Mouse (Mus musculus): Measurements from ENCODE around the gene C2cd3.

Gene C2cd3

DNA sequence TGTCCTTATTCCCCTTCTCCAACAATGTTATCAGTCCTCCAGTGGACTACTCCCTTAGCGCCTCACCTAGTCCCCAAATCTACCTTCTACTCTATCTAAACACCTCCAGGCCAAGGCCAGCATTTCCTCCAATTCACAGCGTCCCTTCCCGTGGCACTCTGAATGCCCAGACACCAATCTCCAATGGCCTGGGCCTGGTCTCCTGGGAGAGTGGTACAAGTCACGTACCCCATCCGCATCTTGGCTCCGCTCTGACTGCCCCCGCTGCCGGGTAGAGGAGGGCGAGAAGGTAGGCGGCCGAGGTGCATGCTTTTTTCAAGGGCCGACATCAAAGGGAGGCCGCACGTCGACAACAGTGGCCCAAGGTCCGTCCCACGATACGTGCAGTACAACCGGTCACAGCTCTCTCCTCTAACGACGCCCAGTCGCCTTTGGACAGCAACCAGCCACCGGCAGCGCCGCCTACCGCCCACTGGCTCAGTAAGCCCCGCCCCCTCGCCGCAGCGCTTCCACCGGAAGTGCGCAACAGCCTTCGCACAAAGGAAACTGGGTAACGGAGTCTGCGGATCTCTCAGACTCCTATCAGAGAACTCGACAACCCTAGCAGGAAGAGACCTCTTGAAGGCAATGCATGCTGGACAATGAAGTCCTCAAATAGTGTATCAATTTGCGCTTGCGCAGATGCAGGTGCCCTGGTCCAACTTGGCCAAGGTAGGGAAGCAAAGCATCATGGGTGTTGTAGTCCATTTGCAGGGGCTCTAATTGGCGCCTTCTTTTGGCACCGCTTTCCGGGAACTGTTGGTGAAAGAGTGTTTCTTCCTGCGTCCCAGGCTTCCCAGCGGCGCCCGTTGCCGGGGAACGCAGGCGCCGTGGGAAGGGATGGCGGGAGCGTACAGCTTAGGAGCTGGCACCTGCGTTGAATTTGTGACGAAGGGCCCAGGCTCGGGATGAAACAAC is at the start of gene C2cd3, which contains the start of gene Ppme1:
C2cd3 (plus strand) TSS at position 739 of the 957 bp plus-strand sequence.
Ppme1 (minus strand) TSS at position 813 of the 957 bp plus-strand sequence.
- DNase-seq, result peak; percentile 99 to 100

DNA sequence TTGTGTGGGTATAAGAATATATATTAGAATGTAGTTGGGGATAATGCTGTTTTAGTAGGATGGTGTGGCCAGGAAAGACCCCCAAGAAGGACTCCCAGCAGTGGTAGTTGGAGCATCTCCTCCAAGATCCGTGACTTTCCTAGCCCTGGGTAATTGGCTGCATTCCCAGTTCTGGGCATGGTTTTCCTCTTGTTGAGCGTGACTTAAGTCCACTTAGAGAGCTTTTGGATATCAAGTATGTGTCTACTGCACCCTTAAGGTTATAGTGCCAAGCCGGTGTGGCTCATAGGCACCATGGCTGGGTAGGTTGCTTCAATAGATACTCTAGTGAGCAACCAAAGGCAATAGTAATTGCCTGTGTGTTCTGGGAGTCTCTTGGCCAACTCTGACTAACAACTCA is 48.3 kb upstream of the C2cd3 start:
- DNase-seq, result peak in 1 of 2 experiments; percentile 12

DNA sequence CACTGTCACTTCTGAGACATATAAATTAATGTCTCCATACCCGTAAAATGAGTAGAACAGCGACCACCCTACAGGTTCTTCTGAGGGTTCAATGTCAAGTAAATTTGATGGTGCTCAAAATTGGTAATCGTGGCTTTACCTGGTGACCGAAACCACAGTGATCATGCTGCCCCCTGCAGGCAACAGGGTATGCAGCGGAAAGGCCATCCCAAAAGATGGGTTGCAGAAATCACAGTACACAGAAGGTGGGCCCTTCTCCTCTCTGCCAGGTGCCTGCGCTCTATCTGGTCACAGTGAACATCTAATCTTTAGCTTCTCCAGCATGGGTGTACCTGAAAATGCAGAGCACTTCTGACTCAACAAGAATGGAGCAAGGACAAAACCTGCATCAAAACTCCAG is 46.6 kb upstream of the C2cd3 start:
- peak; percentile 24 to 66 for DNase-seq

DNA sequence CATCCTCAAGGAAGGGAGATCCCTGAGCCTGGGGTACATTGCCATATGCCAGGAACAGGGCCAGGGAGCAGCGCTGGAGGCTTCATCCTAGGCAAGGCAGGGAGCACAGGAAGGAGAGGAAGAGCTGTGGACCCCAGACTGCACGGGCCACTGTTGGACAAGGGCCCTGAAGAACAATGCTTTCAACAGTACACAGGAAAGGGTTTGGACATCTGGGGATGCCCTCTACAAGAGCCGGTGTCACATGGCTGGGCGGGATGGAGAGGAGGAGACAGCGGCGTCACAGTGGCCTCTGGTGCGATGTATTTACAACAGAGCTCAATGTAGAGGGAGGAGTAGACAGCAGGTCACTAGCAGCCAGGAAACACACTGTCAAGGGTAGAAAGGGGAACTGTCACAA is 44.5 kb upstream of the C2cd3 start:
- peak in 1 of 2 experiments; percentile 15 for DNase-seq

DNA sequence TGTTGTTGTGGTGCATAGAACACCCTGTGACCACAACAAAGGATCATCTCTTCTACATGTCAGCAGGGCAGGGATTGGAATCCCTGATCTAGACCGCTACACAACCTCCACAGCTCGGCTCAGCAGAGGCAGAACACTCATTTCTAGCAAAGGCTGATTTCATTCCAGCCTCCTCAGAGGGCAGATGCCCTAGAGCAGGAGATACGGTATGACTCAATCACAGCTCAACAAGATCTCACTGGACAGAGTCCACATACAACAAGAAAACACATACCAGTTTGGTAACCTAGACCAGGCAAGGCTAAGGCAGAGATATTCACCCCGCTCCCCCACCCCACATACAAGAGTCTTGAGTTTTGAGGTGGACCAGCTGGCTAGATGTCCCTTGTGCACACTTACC is 43.4 kb upstream of the C2cd3 start:
- DNase-seq, result no peak

DNA sequence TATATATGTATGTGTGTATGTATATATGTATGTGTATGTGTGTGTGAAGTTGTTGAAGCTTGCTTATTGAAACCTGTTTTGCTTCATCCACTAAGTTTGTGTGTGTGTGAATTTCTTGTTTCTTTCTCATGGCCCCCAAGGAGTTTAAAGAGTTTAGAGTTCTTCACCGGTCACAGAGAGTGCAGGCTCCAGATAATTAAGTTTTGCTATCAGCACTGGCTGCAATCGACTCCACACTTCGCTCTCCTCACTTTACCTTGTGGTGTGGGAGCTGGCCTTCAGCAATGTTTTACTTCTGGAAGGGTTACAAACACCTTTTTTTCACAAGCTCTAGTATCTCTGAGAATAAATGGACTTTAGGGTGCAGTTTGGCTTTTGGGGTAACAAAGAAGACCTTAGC is 40.8 kb upstream of the C2cd3 start:
- no peak for DNase-seq

DNA sequence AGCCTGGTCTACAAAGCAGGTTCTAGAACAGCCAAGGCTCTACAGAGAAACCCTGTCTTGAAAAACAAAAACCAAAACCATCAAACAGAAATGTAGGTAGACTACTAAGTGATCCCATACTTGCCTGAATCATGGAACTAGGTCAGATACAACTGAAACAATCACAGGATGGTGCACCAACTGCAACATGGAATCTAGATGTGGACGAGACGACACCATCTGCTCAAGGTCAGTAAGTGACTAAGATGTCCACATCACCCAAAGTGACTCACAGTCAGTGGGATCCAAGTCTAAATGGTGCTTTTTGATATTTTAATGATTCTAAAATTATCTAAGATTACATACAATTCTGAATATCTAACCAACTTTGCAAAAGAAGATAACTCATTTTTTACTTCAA is 36.1 kb upstream of the C2cd3 start:
- no peak for DNase-seq

DNA sequence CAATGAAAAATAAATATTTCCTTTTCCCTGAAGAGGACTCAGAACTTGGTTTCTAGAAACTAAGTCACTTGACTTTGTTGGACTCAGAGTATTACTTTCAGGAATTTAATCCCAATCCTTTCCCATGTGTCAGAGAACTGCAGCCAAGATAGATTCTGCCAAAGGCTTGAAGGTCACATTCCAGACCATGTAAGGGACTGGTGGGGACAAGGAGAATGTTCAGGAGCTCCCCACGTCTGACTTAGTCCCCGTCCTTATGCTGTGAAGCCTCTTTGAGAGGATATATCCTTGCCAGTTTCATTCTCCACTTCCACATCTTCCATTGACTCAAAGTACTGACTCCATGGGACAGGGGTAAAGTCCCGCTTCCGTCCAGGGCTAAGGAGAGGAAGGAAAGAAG is 17.0 kb upstream of the C2cd3 start:
- peak; percentile 13 to 29 for DNase-seq

DNA sequence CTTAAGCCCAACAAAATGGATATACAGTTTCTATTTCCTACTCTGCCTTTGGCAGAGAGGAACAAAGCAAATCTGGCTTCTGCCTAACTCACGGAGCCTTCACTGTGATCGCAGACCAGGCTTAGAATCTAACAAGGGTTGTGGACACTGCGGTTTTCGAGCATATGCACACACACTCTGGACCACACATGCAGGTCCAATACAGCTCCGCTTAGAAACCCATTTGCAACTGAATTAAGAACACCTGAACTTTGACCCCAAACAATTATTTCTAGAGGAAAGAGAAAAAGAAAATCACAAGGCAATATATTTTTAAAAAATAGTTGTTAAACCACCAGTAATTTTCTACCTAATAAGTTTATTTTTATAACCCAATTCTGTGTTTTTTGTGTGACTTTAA is 15.7 kb upstream of the C2cd3 start:
- no peak for DNase-seq

DNA sequence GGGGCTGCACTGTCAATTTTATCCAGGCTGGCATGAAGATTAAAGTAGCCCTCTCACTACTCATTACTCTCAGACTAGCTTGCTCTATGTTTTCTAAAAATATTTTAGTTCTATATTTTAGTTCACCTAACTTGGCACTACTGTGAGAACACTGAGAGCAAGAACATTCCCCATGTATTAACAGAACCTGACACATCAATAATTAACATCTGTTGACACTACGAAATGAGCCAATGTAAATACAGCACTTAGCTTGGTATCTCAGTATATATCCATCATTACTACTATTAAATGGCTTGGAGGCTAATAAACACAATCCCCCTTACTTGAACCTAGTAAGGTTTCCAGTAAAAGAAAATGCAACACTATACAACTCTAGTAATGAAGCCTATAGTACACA is 15.3 kb upstream of the C2cd3 start:
- no peak for DNase-seq

DNA sequence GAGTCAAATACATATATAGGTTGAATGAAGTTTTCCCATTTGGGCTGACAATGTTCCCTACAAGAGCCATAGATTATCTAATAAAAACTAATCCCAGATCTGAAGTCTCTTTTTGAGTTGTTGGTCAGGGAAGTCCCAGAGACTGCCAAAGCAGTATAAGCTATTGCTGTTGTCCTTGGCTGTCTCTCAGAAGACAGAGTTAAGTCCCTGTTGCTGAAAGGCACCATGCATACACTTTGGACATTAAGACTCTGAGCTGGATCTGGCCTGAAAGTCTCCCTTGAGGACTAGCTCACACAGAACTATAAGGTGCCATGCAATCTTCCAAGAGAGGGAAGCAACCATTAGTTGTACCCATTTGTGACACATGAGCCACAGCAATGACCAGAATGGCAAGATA is 14.2 kb upstream of the C2cd3 start:
- DNase-seq, result no peak

DNA sequence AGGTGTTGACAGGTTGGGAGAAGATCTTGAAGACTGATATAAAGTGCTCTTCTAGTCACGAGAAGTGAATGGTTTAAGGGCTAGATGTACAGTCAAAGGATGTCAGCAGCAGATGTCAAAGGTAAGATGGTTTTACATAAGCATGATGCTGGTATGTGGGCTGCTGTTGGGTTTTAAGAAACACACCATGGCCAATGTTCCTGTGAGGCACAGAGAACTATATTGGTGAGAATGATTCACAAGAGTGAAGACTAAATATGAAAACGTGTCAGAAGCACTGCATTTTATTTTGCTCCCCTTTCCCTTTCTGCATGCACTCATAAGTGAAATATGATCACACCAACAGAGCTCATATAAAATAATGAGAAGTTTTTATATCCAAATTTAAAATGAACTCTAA is 8.9 kb upstream of the C2cd3 start:
- DNase-seq, result no peak

DNA sequence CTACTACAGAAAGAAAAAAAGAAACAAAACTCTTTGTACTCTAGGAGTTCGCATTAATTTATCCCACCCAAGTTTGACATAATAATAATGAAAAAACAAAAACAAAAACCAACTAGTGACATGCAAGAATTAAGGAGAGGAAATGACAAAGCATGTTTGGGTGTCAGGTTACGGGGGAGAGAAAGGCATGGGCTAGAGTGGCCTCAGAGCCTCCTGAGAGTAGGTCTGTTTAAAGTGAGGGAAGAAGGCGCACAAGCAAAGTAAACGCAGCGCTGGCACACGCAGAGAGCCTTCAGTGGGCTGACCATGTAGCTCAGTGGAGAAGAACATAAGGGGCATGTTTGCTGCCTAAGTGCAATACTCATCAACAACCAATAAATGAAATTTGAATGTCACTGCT is 7.1 kb upstream of the C2cd3 start:
- no peak for DNase-seq

DNA sequence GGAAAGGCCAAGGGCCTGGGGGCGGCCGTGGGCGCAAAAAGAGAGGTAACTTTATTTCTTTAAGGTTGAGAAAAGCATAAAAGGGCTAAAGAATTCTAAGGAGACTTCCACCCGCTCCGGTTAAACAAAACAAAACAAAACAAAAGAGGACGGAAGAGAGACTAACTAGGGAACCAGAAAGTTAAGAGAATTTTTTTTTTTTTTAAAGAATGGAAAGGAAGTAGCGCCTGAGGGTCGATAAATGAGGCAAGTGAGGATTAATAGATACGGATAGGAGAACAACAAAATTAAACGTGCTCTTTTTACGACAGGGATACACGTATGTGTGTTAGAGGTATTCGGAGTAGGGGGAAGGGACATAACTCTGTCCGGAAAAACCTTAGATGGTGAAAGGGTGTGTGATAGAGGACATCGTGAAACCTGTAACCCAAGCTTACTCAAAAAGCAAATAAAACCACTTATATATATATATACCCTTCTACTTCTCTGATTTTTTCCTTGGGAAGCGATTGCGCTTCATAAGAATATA is 483 bp downstream of the C2cd3 start:
- no peak for DNase-seq

DNA sequence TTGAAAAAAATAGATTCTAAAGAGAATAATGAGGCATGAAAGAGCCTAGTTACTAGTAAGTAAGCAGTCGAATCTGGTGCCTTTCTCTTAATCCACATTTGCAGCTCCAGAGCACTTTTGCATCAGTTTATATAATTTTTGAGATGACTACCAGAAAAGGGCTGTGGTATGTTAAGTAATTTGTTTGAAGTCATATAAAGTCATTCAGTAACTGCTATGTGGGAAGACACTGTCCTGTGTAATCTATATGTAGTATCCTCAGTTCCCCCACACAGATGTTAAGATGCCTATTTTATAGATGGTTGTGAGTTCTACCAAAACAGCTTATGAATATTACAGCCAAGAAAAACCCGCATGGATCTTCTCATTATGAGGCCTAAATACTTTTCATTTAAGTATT is 6.2 kb downstream of the C2cd3 start:
- no peak for DNase-seq

DNA sequence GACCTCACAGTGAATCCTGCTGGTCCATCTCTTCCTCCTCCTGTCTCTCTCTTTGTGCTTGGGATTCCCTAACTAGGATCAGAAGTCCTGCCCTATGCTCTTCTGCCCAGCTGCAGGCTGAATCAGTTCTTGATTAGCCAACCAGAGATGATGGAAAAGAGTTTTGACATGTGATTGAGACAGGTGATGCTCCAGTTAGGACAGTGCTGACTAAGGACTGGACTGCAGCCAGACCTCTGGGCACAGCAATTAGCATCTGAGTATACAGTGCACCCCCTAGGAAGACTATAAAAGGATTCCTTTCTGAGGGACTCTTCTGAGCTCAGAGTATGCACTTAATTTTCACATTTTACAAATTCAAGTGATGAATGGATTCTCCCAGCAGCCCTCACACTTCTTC is 9.1 kb downstream of the C2cd3 start:
- peak; percentile 36 to 46 for DNase-seq

DNA sequence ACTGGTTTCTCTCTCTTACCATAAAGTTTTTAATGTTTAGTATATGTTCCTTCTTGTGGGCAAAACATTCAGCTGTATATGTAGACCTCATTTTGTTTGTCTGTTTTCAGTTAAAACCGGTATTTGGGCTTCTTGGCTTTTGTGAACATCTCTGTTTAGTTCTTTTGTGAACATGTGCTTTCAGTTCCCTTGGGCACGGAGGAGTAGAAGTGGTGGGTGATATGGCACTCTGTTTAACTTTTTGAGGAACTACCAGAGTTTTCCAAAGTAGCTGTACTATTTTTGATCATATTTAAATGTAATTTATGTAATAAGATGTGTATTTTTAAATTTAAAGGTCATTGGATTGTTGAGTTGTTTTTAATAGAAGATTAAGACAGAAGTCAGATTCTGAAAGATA is 11.2 kb downstream of the C2cd3 start:
- no peak for DNase-seq

DNA sequence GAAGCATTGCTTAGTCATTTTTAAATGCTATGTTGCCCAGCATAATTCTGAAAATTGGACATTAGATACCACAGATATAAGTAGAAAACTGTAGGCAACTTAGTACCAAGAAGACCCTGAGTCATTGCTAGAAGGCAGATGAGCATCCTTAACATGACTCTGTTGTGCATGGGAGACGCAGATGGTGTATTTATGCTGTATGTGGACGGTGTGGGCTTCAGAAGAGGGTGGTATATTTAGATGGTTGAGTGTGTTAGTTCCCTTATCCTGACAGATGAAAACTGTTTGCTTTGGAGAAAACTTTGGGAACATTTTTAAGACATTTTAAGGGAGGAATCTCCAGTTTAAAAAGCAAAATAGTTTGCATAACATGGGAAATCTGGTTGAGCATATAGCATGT is 16.1 kb downstream of the C2cd3 start:
- DNase-seq, result no peak

DNA sequence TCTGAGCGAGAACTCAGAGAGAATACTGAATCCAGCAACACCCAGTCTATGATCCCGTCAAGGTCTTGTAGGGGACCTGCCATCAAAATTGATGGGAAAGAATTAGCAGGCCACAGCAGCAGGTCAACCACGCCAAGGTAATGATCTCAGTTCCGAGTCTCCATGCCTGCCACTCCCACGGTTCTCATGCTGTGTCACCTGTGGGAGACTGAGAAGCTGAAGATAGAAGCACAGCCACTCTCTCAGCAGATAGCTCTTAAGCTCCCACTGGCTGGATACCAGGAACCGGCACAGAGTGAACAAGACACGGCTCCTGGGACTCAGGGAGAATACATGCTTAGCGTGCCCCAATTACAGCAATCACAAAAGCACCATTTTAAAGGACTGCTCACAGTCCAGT is 18.1 kb downstream of the C2cd3 start:
- DNase-seq, result no peak

DNA sequence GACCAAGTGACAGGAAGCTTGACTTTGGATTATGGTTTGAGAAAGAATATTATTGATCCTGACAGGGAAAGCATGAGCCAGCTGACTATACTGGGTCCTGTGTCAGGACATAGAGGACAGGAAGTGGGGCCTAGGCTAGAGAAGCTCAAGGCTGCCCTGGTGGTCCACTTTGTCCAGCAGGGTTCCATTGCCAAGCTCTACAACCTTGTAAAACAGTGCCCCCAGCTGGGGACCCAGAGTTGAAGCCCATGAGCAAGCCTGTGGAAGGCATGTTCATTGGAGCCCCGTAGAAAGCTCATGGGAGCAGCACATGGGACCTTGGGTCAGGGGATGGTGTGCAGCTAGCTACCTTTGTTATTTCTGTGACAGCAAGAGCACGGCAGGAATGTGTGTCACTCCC is 20.2 kb downstream of the C2cd3 start:
- peak; percentile 2 to 50 for DNase-seq

DNA sequence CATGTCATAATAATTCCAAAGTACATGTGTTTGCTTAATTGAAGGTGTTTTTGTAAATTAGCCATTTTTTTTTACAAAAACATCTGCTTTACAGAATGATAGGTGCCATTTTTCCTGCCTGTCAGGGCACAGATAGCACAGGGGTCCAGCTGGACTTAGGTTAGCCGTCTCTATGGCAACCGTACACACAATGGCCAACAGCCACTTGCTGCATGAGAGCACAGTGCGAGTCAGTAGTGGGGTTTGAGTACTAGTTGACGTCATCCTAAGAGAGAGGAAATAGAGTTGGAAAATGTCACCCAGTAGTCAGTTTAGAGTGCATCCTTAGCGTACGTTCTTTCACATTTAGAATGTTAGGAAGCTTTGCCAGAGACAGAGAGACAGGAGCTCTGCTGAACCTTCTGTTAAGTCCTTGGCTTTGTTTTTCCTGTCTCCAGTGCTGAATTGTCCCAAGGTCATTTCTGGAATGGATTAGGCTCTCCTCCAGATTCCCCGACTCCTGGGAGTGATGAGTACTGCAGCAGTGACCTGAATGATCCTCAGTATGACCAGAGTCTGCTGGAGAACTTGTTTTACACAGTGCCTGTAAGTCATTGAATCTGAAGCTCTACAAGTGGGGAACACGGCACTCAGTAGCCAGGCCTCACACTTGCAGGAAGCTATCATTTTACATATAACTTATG is 27.3 kb downstream of the C2cd3 start:
- peak; percentile 12 to 25 for DNase-seq

DNA sequence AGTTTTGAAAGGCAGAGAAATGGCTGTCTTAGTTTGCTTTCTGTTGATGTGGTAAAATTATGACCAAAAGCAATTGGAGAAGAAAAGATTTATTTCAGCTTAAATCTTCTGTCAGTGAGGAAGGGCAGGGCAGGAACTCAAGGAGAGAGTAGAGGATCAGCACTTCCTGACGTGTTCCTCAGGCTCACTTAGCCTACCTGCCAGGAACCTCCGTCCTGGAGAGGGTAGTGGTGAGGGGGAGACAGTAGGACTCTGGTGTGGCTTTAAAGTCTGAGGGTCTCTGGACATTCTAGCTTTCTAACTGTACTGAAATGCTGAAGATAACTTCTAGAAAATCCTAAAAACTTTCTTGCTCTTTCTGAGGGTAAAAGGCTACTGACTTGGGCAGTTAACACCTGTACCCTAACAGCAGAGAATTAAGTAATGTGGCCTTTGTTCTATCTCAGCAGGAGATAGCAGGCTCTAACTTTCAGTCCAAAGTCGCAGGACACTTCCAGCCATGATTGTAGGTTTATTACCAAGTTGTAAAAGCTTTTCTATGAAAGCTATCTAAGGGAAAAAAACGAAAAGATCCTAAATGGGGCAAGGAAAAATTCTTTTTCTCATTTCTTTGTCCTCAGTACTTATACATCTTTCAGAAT is 29.0 kb downstream of the C2cd3 start:
- peak in 1 of 2 experiments; percentile 22 for DNase-seq

DNA sequence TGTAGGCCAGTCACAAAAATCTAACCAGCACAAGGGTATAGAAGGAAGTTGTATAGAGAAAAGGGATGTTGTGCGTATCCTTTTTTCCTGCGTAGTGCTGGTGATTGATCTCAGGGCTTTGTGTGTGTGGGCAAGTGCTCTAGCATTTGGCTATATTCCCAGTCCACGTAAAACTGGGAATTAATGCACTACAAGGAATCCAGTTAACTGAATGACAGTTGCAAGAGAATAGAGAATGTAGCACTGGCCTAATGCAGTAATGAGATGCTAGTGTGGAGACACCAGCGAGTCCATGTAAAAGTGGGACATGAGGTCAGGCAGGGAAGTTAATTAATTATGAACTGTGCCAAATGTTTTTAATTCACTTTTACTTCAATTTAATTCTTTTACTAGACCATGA is 30.7 kb downstream of the C2cd3 start:
- DNase-seq, result no peak

All from kidney, postnatal 36 days (tissue).